Mouse (Mus musculus) G1E-ER4 (cell line): ENCODE measurements around the gene Atrnl1. TPM values are rescaled to one million over a fixed set of nuclear protein-coding genes. Genes with fewer than 3 reads are reported as not detected.

ENCODE experiments used
- GATA1 ChIP-seq: IDR thresholded peaks from one replicate; pipeline ENCODE4 v1.8.0; 2012; ENCODE audit warnings: low read length, inconsistent platforms
- polyA plus RNA-seq: library from polyadenylated mRNA; stranded (reverse); fragments of >175 nt; gene quantifications from 2 replicates; pipeline ENCODE4 v1.2.3, GENCODE M21; 2012

The Atrnl1 gene
- polyA plus RNA-seq, 1 experiment, result 0.65 TPM

DNA sequence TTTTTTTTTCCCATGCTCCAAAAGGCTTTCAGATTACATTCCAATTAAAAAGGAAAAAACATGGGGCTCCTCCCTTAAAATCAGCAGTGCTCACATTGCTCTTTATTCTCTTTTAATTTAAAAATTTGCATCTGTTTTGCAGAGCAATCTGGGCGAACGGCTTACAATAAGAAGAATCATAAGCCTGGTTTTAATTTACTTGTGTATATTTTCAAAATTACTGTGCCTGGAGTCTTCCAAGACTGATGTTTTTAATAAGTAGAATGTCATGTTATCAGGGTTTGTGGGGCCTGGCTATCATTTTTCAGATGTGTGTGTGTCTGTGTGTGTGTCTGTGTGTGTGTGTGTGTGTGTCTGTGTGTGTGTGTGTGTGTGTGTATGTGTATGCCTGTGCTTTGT lies 9.9 kb upstream of the Atrnl1 start:
- TF ChIP-seq GATA1, result no peak

DNA sequence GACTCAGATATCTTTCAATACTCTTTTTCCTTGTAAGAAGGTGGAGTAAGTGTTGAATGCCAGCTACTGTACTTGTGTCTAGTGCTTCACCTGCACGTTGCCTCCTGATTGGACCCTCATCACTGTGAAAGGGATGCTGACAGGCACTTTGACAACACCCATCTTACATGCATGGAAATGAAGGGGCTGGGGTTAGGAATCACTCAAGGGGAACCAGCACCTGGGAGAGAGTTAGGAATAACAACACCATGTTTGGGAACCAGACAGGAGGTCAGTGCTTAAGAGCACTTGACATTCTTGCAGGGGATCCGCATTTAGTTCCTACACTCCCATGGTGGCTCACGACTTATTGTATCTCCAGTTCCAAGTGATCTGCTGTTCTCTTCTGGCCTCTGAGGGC lies 7.2 kb upstream of the Atrnl1 start:
- no peak for TF ChIP-seq GATA1

DNA sequence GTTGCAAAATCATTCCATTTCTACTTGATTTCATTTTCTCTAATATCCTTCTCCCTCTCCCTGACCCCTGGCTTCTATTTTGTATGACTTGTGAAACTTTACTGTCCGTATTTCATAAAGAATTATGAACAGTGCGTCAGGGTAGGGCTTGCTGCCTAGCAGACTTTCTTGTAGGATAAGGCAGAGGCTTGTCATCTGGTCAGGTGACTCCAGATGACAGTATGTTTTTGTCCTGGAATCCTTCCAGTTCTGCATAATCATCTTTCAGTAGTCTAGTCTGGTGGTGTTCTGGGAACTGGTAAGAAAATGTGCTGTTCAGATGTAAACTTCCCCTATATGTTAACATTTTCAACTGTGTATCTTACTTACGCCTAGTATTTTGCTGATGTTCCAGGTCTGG lies 4.9 kb upstream of the Atrnl1 start:
- TF ChIP-seq GATA1, result no peak

DNA sequence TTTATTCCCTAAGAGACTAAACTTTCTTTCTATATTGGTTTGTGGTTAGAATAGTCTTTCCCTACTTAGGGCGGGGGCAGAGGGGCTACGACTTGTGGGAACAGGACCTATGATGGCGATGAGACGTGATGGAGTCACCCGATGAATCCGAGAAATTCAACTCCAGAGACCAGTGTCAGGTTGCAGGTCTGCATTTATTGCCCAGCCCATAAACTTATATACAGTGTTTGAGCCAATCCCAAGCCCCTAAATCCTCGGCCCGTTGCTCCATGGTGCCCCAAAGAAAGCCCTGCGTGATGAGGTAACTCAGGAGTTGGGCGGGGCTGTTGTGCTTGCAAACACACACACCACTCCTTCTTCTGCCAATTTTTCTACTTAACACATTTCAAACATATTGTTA lies 4.5 kb upstream of the Atrnl1 start:
- no peak for TF ChIP-seq GATA1

DNA sequence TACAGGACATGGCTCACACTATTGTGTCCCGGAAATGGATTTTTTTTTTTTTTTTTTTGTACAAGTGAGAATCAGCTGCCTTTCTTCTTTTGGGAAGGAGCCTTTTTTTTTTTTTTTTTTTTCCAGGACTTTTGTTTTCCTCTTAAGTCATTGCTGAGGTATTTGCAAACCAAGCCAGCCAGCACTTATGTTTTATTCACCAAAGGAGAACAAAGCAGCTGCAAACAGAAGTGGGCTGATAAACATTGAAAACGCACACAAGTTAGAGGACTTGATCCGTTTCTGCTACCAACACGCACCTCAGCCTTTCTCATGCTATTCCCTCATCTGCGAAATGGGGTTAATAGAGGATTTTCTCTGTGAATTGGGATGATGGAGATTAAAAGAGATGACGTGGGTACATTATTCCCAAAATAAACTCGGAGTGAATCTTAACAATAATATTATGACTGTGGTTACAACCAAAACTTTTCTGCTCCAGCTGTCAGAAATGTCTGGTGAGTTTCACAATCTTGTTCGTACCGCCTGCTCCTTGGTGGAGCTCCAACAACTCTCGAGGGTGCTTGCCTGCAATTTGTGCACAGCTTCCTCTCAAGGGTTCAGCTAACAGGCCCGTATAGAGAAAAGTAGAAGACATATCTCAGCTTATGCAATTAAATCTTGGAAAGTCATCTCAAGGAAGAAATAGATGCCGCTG lies 1.3 kb upstream of the Atrnl1 start:
- no peak for TF ChIP-seq GATA1

DNA sequence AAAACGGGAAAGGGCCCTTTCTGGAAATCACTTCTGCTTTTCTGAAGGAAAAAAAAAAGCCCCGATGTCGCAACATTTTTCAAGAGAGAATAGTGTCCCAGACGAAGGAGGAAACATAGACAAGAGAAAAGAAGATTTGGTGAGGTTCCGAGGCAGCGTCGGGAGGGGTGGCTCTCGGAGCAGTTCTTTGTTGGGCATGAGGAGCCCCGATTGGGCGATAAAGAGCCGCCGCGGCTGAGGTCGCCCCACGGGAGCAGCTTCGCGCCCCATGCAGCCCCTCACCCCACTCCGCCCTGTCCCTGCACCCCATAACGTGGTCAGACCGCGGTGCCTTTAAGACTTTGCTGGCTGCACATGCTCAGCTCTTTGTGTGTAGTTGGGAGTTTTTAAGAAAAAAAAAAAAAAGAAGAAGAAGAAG lies 767 bp upstream of the Atrnl1 start:
- no peak for TF ChIP-seq GATA1

DNA sequence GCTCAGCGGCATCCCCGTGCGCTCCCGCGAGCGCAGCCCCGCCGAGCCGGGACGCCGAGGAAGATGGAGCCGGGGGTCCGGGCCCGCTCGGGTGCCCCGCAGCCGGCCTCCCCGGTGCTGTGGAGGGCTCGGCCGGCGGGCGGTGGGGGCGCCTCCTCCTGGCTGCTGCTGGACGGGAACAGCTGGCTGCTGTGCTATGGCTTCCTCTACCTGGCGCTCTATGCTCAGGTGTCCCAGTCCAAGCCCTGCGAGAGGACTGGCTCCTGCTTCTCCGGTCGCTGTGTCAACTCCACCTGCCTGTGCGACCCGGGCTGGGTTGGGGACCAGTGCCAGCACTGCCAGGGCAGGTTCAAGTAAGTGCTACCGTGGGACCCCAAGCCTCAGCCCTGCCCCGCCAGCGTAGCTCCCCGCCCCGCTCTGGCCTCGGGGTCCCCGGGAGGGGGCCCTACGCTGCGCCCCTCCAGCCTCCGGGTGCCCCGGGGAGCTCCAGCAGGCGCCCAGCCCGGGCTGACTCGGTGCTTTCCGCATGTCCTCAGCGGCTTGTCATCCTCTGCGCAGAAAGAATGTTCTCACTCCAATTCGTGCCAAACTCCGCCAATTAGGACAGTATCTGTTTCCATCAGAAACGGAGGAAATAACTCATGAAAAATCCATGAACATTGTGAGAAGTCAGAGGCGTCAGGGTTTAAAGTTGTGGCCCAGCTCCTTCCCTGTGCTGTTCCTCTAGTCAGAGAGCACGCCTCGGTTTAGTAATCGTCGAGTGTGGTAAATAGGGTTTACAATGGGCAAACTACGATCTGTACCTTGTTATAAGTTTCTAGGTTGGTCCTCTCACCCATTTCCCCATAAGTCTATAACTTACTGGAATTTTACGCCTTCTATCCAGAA lies 701 bp downstream of the Atrnl1 start:
- no peak for TF ChIP-seq GATA1

DNA sequence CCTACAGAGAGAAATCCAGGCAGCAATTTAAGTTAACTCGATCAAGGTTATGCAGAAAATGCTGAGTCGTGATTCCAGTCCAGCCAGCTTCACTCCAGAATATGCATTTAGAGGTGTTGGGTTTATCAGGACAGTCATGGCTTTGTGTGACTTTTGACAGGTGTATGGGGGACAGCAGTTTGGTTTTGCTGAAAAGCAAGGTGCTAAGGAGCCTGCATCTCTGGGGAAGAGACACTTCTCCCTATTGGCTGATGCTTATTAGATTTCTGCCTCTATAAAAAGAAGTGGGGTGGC lies 1.3 kb downstream of the Atrnl1 start:
- no peak for TF ChIP-seq GATA1

DNA sequence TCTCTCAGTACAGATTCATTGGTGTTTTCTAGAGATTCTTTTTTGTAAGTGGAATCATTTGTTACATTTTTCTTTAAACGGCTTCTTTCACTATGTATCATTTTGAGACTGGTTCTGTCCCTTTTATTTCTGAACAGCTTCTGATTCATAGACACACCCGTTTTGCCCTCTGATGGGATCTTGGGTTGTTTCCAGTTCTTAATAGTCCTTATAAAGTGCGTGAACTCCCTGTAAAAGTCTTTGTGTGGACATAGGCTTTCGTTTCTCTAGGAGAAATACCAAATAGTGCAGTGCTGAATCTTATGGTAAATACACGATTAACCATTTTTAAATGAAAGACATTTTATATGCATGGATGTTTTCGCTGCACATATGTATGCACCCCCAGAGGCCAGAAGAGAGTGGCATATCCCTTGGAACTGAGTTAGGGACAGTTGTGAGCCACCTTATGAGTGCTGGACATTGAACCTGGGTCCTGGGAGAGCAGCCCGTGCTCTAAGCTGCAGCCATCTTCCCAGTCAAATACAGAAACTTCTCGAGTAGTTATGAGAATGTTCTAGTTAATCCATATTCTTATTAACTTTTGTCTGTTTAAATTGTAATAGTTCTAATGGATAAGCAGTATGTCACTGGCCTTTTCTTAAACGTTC lies 5.3 kb downstream of the Atrnl1 start:
- TF ChIP-seq GATA1, result no peak

DNA sequence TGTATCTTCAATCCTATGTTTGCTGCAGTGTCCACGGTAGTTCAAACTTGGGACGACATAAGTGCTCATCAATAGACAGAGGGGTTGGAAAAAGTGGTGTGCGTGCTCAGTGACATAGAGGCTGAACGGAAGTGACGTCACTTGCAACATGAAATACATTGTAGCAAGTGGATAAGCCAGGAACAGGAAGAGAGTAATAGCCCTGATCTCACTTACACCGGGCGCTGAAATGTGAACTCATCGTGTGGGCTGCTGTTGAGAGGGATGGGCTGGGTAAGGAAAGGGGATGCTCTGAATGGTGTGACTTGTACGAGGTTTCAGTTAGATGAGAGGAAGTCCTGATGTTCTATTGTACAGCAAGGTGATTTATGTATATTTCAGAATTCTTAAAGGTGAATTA lies 8.3 kb downstream of the Atrnl1 start:
- TF ChIP-seq GATA1, result no peak

DNA sequence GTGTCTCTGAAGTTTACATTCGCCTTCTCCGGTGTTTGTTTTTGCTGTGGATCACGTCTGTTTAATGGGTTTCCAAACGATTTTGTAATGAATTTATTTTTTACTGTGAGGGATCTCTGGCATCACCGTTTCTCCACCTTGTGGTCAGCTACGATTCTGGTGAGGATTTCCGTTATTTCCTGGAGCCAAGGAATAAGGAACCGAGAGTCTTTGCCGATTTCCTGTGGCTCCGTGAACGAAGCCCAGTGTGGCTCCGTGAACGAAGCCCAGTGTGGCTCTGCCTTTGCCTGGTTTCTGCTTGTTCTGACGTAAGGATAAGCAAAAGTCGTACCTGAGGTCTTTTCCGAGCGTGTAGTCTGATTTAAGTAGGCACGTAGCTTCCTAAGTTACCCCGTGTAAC lies 11.0 kb downstream of the Atrnl1 start:
- TF ChIP-seq GATA1, result no peak

DNA sequence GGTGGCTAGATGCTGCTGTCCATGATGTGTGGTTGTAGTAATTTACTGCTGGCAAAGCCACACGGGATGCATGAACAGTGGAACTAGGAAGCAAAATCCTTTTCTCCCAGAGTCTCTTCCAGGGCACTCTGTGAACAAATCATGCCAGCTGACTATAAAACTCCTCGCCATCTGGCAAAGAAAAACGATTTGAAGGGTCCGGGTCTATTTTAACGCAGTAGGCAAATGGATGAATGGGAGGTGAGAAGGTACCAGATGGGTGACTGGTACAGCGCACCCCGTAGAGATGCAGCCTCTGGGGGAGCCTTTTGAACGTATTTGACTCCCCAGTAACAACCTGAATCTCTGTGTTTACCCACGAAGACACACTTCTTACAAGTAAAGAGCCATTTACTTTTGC lies 14.9 kb downstream of the Atrnl1 start:
- no peak for TF ChIP-seq GATA1

DNA sequence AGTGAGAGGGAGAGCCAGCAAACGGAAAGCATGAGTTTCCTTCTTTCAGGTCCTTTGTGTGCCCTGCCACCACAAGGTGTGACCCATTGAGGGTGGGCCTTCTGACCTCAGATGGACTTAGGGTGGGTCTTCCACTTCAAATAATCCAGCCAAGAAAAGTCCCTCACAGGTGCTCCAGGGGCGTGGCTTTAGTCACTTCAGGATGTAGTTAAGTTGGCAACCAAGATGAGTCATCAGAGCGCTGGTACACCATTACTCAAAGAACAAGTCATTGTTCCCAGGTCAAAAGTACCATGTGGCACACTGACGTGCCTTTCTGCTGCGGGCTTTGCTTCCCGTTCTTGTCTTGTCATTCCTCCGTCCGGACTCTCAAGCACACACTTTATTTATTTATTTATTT lies 16.4 kb downstream of the Atrnl1 start:
- no peak for TF ChIP-seq GATA1

DNA sequence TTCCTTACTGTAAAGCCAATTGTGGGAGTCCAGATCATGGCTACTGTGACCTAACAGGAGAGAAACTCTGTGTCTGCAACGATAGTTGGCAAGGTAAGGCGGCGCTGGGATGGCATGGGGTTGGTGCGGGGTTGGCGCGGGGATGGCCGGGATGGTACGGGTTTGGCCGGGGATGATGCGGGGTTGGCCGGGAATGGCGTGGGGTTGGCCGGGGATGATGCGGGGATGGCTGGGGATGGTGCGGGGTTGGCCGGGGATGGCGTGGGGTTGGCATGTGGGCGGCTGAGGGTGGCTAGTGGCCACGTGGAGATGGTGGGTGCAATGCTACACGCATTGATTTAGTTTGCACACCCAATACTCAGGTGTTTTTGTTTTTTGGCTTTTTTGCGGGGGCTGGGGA lies 31.7 kb downstream of the Atrnl1 start:
- TF ChIP-seq GATA1, result no peak

DNA sequence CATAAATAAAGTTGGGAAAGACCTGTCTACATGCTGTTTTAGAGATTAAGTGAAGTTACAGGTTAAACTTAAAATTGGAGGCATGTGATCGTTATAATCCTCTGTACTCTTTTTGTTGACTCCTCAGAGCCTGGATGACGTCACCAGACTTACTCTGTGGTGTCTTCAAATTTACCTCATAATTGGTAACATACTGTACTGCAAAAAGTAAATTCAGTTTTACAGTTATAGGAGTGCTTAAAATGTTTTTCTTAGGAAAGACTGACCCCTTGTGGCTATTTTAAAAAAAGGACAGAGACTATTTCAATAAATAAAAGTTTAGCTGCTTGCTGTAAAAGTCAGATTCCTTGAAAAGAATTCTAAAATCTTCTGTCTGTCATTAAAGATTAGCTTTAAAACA lies 32.1 kb downstream of the Atrnl1 start:
- no peak for TF ChIP-seq GATA1

DNA sequence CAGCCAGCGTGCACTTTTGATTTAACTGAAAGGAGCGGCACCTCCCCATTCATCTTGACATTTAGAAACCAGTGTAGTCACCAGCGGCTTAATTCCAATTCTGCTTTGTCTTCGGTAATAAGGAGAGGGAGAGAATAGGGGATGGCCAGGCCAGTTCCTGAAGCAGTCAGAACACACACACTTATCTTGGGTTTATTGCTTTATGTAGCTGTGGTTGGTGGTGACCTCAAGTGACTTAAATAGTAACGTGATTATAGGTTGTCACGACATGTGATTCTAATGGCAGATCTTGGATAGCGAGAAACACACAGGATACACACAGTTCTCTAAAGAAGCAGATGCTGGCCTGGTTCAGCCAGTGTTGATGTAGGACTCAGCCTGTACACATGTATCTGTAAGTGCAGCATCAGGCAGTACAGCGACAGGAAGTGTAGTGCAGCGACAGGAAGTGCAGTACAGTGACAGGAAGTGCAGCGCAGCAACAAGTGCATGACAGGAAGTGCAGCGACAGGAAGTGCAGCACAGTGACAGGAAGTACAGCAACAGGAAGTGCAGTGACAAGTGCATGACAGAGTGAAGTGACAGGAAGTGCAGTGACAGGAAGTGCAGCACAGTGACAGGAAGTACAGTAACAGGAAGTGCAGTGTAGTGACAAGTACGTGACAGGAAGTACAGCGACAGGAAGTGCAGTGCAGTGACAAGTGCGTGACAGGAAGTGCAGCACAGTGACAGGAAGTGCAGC lies 37.5 kb downstream of the Atrnl1 start:
- TF ChIP-seq GATA1, result no peak

DNA sequence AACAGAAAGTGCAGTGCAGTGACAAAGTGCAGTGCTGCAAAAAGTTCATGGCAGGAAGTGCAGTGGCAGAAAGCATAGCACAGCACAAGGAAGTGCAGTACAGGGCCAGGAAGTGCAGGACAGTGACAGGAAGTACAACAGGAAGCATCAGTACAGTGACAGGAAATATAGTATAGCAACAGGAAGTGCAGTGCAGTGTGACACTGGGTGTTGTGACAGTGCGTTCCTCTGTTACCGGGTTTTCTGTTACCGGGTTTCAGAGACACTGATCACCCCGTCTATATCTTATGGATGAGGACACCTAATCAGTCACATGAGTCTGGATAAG lies 38.1 kb downstream of the Atrnl1 start:
- no peak for TF ChIP-seq GATA1
